Mouse (Mus musculus) ovary, postnatal 14 days (tissue): ENCODE data around the gene Hsfy2.

ENCODE experiments used
- DNase-seq: peaks from one replicate; pipeline ENCODE4 v3.0.0; 2022; ENCODE audit warnings: low spot score

Gene Hsfy2

GRCm38 (mm10) chr1:56637335-56637734 lies at the start of gene Hsfy2:
Hsfy2 (minus strand) TSS chr1:56637435.
- no peak for DNase-seq

GRCm38 (mm10) chr1:56685053-56685557 lies 47.9 kb upstream of the Hsfy2 start:
- DNase-seq, result no peak

DNA sequence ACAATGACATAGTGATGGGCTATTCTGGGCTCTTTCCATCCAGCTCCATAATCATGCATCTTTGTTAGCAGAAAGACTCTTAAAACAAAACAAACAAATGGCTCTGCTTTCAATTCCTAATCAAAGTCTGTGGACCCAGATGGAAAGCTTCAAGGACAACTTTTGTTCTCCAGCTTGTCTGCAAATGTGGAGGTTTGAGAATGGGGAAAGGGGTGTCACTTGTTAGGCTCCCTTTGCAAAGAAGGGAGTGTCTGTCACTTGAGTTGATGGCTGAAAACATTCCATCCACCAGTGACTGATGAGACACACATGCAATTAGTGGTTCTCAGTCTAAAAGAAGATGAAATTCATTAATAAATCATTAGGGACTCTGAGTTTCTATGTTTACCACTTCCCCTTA lies 47.3 kb upstream of the Hsfy2 start:
- no peak for DNase-seq

DNA sequence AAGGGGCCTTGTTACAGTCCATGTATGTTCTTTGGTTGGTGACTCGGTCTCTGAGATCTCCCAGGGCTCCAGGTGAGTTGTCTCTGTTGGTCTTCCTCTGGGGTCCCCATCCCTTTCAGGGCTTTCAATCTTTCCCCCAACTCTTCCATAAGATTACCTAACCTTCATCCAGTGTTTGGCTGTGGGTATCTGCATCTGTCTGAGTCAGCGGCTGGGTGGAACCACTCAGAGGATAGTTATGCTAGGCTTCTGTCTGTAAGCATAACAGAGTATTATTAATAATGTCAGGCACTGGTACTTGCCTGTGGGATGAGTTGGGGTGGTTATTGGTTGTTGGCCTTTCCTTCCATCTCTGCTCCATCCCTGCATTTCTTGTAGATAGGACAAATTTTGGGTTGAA lies 44.0 kb upstream of the Hsfy2 start:
- DNase-seq, result no peak

DNA sequence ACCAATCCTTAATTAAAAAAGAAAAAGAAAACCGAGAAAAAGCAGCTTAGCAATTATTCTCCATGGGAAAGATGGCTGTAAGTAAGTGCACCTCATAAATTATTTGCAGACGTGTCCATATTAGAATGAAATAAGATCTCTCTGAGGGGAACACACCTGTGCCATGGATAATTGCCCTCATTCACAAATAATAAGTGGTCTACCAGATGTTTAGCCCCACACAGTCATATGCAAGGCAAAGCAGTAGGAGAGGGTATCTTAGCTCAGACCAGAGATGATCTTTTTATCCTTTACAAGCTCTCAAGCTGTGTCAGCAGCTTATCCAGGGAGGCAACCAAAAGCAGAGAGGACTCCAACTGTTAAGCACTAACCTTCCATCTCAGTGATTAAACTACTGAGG lies 38.0 kb upstream of the Hsfy2 start:
- DNase-seq, result no peak

GRCm38 (mm10) chr1:56674601-56675000 lies 37.4 kb upstream of the Hsfy2 start:
- DNase-seq, result no peak

DNA sequence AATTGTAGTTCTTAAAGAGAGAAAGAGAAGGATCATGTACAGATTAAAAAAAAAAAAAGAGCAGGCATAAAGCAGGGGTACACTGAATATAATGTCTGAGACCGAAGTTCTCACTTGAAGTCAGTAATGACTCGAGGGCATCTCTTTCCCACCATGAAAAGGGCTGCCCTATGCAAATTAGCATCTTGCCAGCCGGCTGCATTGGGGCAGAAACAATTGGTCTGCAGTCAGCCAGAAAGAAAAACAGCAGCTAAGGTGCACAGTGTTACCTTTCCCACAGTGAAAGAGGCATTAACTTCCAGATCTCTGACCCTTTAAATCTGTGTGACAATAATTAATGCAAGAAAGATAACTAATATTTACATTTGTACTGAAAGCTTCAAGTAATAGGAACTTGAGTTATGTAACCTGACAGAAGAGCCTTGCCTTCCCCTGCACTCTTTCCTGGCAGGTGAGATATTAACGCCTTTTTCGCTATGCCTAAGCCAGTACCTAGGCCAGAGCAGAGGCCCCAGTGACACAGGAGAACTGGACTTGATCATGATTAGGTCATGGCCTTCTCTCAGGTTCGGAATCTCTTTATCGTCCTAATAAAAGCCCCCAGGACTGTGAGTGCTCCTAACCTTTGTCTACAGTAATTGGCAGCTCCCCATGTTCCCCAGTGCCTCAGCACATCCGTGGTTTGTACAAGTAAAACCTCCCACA lies 34.2 kb upstream of the Hsfy2 start:
- DNase-seq, result no peak

DNA sequence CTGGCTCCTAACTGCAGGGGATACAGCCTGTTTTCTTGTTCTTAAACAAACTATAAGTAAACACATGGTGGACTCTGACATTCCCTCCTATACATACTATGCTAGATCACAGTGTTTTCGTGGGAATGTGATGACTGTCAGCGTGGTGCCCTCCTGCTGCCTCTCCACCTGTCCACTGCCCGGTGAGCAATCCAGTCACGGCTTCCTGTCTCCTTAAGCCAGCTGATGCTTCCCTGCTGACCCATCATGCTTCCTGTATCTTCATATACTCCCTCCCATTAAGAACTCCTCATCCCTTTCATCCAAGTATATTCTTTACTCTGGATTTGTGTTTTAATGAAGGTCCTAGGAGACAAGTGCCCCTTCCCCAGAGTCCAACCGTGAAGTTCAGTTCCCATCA lies 33.3 kb upstream of the Hsfy2 start:
- no peak for DNase-seq

GRCm38 (mm10) chr1:56664606-56665005 lies 27.4 kb upstream of the Hsfy2 start:
- DNase-seq, result no peak

DNA sequence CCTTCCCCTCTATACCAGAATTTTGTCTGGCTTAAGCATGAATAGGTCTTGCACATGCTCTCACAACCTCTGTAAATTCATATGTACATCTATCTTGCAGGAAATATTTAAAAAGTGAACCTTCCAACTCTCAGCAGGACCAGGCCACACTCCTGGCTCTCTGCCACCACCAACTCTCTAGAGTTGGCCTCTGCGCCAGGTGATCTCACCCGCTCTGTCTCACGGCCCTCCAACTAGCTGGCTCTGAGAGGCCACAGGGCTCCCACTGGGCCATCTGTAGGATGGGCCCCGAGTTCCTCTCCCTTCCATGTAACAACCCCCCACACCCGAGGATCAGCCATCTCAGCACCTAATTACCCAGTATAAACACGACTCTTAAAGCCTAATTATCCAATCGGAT lies 10.4 kb downstream of the Hsfy2 start:
- DNase-seq, result no peak

DNA sequence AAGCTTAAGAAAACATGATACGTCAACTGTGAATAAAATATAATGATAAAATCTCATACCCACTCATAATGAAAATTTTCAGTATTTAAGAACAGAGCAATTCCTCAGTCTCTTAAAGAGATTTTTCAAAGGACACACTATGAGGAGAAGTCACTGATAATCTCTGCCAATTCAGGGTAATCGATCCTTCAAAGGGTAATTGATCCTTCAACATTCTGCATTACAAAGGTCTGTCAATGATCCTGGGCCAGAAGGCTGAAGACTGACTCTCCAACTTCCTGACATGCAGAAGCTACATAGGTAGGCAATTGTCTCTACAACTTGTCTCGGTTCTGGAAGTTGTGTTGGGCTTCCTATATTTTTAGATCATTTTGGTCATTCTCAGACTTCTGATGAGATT lies 12.9 kb downstream of the Hsfy2 start:
- DNase-seq, result no peak

DNA sequence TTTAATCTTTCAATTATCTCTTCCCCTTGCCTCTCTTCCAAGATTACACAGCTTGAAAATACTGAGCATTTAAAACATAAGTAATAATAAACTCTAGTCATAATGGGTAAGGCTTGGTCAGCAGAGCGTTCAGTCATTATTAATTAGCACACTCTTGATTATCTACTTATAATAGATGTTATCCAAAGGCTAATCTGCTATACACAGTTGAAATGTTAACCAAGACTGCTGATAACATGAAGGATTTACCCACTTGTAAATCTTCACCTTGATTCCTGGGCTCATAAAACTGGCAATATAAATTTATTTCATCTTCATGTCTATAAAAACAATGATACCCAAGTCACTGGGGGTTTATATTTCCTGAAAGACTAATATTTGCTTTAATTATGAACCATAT lies 24.9 kb downstream of the Hsfy2 start:
- DNase-seq, result no peak
